Comparison of ENCODE assay signal across 18 mouse cellular contexts in the genomic region with DNA sequence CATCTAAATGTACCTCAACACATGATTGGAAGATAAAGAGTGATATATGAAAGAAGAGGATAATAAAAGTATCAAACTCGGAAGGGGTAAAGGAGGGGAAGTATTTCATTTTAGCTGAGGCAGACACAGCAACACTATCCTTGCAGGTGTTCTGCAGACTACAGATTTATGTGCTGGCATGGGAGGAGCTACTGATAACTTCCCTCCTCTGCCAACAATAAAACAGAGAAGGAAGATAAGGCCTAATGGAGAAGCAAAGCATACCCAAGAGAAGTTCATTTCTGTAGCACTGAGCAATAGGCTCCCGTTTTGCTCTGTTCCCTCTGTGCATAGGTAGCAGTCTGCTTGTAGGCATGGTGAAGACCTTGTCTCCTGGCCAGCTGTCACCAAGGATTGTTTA. TPM values are rescaled to one million over a fixed set of nuclear protein-coding genes. Genes with fewer than 3 reads are reported as not detected.
"Had no signal": no experiment of that assay in that cellular context is flagged by ENCODE, and none has a peak within 500 bp of the region (broad histone marks: within the 10 kb centered on the region; RNA-seq: fewer than 3 reads in every experiment).

No protein-coding gene starts in this region.

- H3K4me3 ChIP-seq: layer of hippocampus, adult 2 months; left cerebral cortex, adult 2 months; limb, embryonic 15.5 days; liver, embryonic 13.5 days; midbrain, embryonic 10.5 days; midbrain, embryonic 15.5 days had no signal

- H3K9ac ChIP-seq: limb, embryonic 15.5 days; liver, embryonic 13.5 days; midbrain, embryonic 15.5 days had no signal

- H3K27ac ChIP-seq: layer of hippocampus, adult 2 months; left cerebral cortex, adult 2 months; limb, embryonic 15.5 days; liver, embryonic 13.5 days; midbrain, embryonic 10.5 days; midbrain, embryonic 15.5 days had no signal

- H3K4me1 ChIP-seq: limb, embryonic 15.5 days; liver, embryonic 13.5 days; midbrain, embryonic 10.5 days; midbrain, embryonic 15.5 days had no signal

- H3K9me3 ChIP-seq: limb, embryonic 15.5 days; liver, embryonic 13.5 days; midbrain, embryonic 10.5 days; midbrain, embryonic 15.5 days had no signal

- ATAC-seq: midbrain, embryonic 15.5 days had no signal

- H3K36me3 ChIP-seq: limb, embryonic 15.5 days; liver, embryonic 13.5 days; midbrain, embryonic 10.5 days; midbrain, embryonic 15.5 days had no signal

- DNase-seq: kidney, adult 18-20 months; kidney, postnatal 10 days; kidney, postnatal 4 days; liver, embryonic 13.5 days; lung, adult 18-20 months; right cerebral cortex, postnatal 14 days; thymus, postnatal 4 days had no signal

- H3K4me2 ChIP-seq: limb, embryonic 15.5 days; liver, embryonic 13.5 days; midbrain, embryonic 15.5 days had no signal

- H3K27me3 ChIP-seq: limb, embryonic 15.5 days; liver, embryonic 13.5 days; midbrain, embryonic 15.5 days had no signal

RNA-seq across cellular contexts. Expression of a gene that starts 19.6 kb away (rescaled TPM):
- total RNA-seq: left cerebral cortex, adult 2 months; left cerebral cortex, postnatal 25 days had no signal
- polyA plus RNA-seq: limb, embryonic 11.5 days; limb, embryonic 15.5 days; lung, embryonic 16.5 days; midbrain, embryonic 10.5 days; midbrain, embryonic 15.5 days; neural tube, embryonic 14.5 days had no signal

RNA-seq across cellular contexts. Expression of a gene that starts 34.5 kb away (rescaled TPM):
- total RNA-seq: layer of hippocampus, adult 2 months; left cerebral cortex, adult 2 months; left cerebral cortex, postnatal 25 days had no signal
- polyA plus RNA-seq: kidney, embryonic 14.5 days; limb, embryonic 11.5 days; limb, embryonic 15.5 days; liver, embryonic 13.5 days; lung, embryonic 16.5 days; midbrain, embryonic 10.5 days; midbrain, embryonic 15.5 days; neural tube, embryonic 14.5 days; stomach, embryonic 14.5 days had no signal
